Mouse (Mus musculus): ENCODE results near the gene 1700113H08Rik. TPM values are rescaled to one million over a fixed set of nuclear protein-coding genes. Genes with fewer than 3 reads are reported as not detected.

Gene 1700113H08Rik
- polyA plus RNA-seq, 1 experiment from 2014 or later, result not detected

GRCm38 (mm10) chr10:87196123-87196756, 138.4 kb downstream of the 1700113H08Rik start:
- no peak overlapping the region for H3K4me2 ChIP-seq (ENCODE audit: low read depth, low read length, severe bottlenecking)
- DNase-seq (ENCODE audit: low spot score), result no peak
- H3K27me3 ChIP-seq (ENCODE audit: control insufficient read depth, insufficient read depth, low read length), result no peaks in the 10 kb centered on the region
- H3K9me3 ChIP-seq (ENCODE audit: control insufficient read depth, low read length), result no peaks in the 10 kb centered on the region
- H3K4me3 ChIP-seq (ENCODE audit: low read depth, low read length), result no peak overlapping the region
- no peaks in the 10 kb centered on the region for H3K4me1 ChIP-seq (replicated peaks; ENCODE audit: control insufficient read depth, insufficient read depth, low read length)
- no peak for ATAC-seq (replicated peaks; ENCODE audit: low FRiP score)
- no peak overlapping the region for H3K9ac ChIP-seq (ENCODE audit: low read length)
- H3K27ac ChIP-seq (ENCODE audit: low read depth, low read length), result no peak overlapping the region
- no peaks in the 10 kb centered on the region for H3K36me3 ChIP-seq (ENCODE audit: control insufficient read depth, insufficient read depth, low read length)
- WGBS, result 62% methylated on average over 7 of the region's 7 CpGs

GRCm38 (mm10) chr10:87198720-87199119, 140.9 kb downstream of the 1700113H08Rik start:
- WGBS, result 91% methylated on average over 2 of the region's 2 CpGs
- Histone ChIP-seq H3K27me3 (ENCODE audit: control insufficient read depth, insufficient read depth, low read length) (no peaks in the 10 kb centered on the region), H3K4me1 (replicated peaks; ENCODE audit: control insufficient read depth, insufficient read depth, low read length) (no peaks in the 10 kb centered on the region), H3K9ac (ENCODE audit: low read length) (no peak overlapping the region), H3K36me3 (ENCODE audit: control insufficient read depth, insufficient read depth, low read length) (no peaks in the 10 kb centered on the region), H3K9me3 (ENCODE audit: control insufficient read depth, low read length) (no peaks in the 10 kb centered on the region), H3K27ac (ENCODE audit: low read depth, low read length) (no peak overlapping the region), H3K4me2 (ENCODE audit: low read depth, low read length, severe bottlenecking) (no peak overlapping the region), H3K4me3 (ENCODE audit: low read depth, low read length) (no peak overlapping the region)
- ATAC-seq (replicated peaks; ENCODE audit: low FRiP score) (no peak), DNase-seq (ENCODE audit: low spot score) (no peak)

GRCm38 (mm10) chr10:87209466-87209865, 151.6 kb downstream of the 1700113H08Rik start:
- Histone ChIP-seq H3K27me3 (ENCODE audit: control insufficient read depth, insufficient read depth, low read length) (no peaks in the 10 kb centered on the region), H3K4me3 (ENCODE audit: low read depth, low read length) (no peak overlapping the region), H3K36me3 (ENCODE audit: control insufficient read depth, insufficient read depth, low read length) (no peaks in the 10 kb centered on the region), H3K27ac (ENCODE audit: low read depth, low read length) (no peak overlapping the region), H3K4me2 (ENCODE audit: low read depth, low read length, severe bottlenecking) (no peak overlapping the region), H3K9ac (ENCODE audit: low read length) (no peak overlapping the region), H3K9me3 (ENCODE audit: control insufficient read depth, low read length) (no peaks in the 10 kb centered on the region), H3K4me1 (replicated peaks; ENCODE audit: control insufficient read depth, insufficient read depth, low read length) (no peaks in the 10 kb centered on the region)
- WGBS, result 97% methylated on average over 1 of the region's 1 CpGs
- no peak for ATAC-seq (replicated peaks; ENCODE audit: low FRiP score)
- no peak for DNase-seq (ENCODE audit: low spot score)

GRCm38 (mm10) chr10:87211046-87211445, 153.2 kb downstream of the 1700113H08Rik start:
- H3K4me3 ChIP-seq (ENCODE audit: low read depth, low read length), result no peak overlapping the region
- no peak overlapping the region for H3K27ac ChIP-seq (ENCODE audit: low read depth, low read length)
- WGBS, result 85% methylated on average over 4 of the region's 4 CpGs
- DNase-seq (ENCODE audit: low spot score), result no peak
- no peak for ATAC-seq (replicated peaks; ENCODE audit: low FRiP score)
- H3K9ac ChIP-seq (ENCODE audit: low read length), result no peak overlapping the region
- H3K27me3 ChIP-seq (ENCODE audit: control insufficient read depth, insufficient read depth, low read length), result no peaks in the 10 kb centered on the region
- no peaks in the 10 kb centered on the region for H3K9me3 ChIP-seq (ENCODE audit: control insufficient read depth, low read length)
- no peaks in the 10 kb centered on the region for H3K4me1 ChIP-seq (replicated peaks; ENCODE audit: control insufficient read depth, insufficient read depth, low read length)
- no peaks in the 10 kb centered on the region for H3K36me3 ChIP-seq (ENCODE audit: control insufficient read depth, insufficient read depth, low read length)
- no peak overlapping the region for H3K4me2 ChIP-seq (ENCODE audit: low read depth, low read length, severe bottlenecking)

GRCm38 (mm10) chr10:87212854-87213253, 155.0 kb downstream of the 1700113H08Rik start:
- no peak for ATAC-seq (replicated peaks; ENCODE audit: low FRiP score)
- Histone ChIP-seq H3K4me1 (replicated peaks; ENCODE audit: control insufficient read depth, insufficient read depth, low read length) (no peaks in the 10 kb centered on the region), H3K9me3 (ENCODE audit: control insufficient read depth, low read length) (no peaks in the 10 kb centered on the region), H3K27ac (ENCODE audit: low read depth, low read length) (no peak overlapping the region), H3K4me3 (ENCODE audit: low read depth, low read length) (no peak overlapping the region), H3K27me3 (ENCODE audit: control insufficient read depth, insufficient read depth, low read length) (no peaks in the 10 kb centered on the region), H3K4me2 (ENCODE audit: low read depth, low read length, severe bottlenecking) (no peak overlapping the region), H3K36me3 (ENCODE audit: control insufficient read depth, insufficient read depth, low read length) (no peaks in the 10 kb centered on the region), H3K9ac (ENCODE audit: low read length) (no peak overlapping the region)
- DNase-seq (ENCODE audit: low spot score), result no peak
- 83% methylated on average over 2 of the region's 2 CpGs for whole genome bisulfite sequencing

GRCm38 (mm10) chr10:87230071-87230910, 172.4 kb downstream of the 1700113H08Rik start:
- Histone ChIP-seq H3K9me3 (ENCODE audit: control insufficient read depth, low read length) (no peaks in the 10 kb centered on the region), H3K4me1 (replicated peaks; ENCODE audit: control insufficient read depth, insufficient read depth, low read length) (peaks cover 4% of the 10 kb centered on the region), H3K4me3 (ENCODE audit: low read depth, low read length) (no peak overlapping the region), H3K36me3 (ENCODE audit: control insufficient read depth, insufficient read depth, low read length) (no peaks in the 10 kb centered on the region), H3K9ac (ENCODE audit: low read length) (peak overlapping the region; percentile 24; the same call in 1 of the 2 replicates), H3K27ac (ENCODE audit: low read depth, low read length) (no peak overlapping the region), H3K4me2 (ENCODE audit: low read depth, low read length, severe bottlenecking) (peak overlapping the region; percentile 9; the same call in 1 of the 2 replicates), H3K27me3 (ENCODE audit: control insufficient read depth, insufficient read depth, low read length) (0 out of 2 replicates have a peak, but pooled peaks cover 2% of the 10 kb centered on the region)
- 28% methylated on average over 31 of the region's 31 CpGs for WGBS
- ATAC-seq (replicated peaks; ENCODE audit: low FRiP score) (peak; percentile 33), DNase-seq (ENCODE audit: low spot score) (no peak)

- no peak for DNase-seq (ENCODE audit: low spot score)
- Histone ChIP-seq H3K9ac (ENCODE audit: low read length) (no peak overlapping the region), H3K4me2 (ENCODE audit: low read depth, low read length, severe bottlenecking) (no peak overlapping the region), H3K27ac (ENCODE audit: low read depth, low read length) (no peak overlapping the region), H3K4me3 (ENCODE audit: low read depth, low read length) (no peak overlapping the region), H3K36me3 (ENCODE audit: control insufficient read depth, insufficient read depth, low read length) (no peaks in the 10 kb centered on the region), H3K27me3 (ENCODE audit: control insufficient read depth, insufficient read depth, low read length) (no peaks in the 10 kb centered on the region), H3K4me1 (replicated peaks; ENCODE audit: control insufficient read depth, insufficient read depth, low read length) (no peaks in the 10 kb centered on the region; the same call in 1 of the 2 replicates), H3K9me3 (ENCODE audit: control insufficient read depth, low read length) (no peaks in the 10 kb centered on the region)
- no peak for ATAC-seq (replicated peaks; ENCODE audit: low FRiP score)
- 31% methylated on average over 9 of the region's 9 CpGs for WGBS
These were observed 181.6 kb downstream of the 1700113H08Rik start for GRCm38 (mm10) chr10:87239332-87240008.

GRCm38 (mm10) chr10:87271724-87272123, 213.9 kb downstream of the 1700113H08Rik start:
- Histone ChIP-seq H3K9ac (ENCODE audit: low read length) (no peak overlapping the region), H3K36me3 (ENCODE audit: control insufficient read depth, insufficient read depth, low read length) (no peaks in the 10 kb centered on the region), H3K9me3 (ENCODE audit: control insufficient read depth, low read length) (no peaks in the 10 kb centered on the region), H3K4me3 (ENCODE audit: low read depth, low read length) (no peak overlapping the region), H3K27ac (ENCODE audit: low read depth, low read length) (no peak overlapping the region), H3K4me1 (replicated peaks; ENCODE audit: control insufficient read depth, insufficient read depth, low read length) (peaks cover 2% of the 10 kb centered on the region; the same call in 1 of the 2 replicates), H3K4me2 (ENCODE audit: low read depth, low read length, severe bottlenecking) (no peak overlapping the region), H3K27me3 (ENCODE audit: control insufficient read depth, insufficient read depth, low read length) (no peaks in the 10 kb centered on the region)
- no peak for DNase-seq (ENCODE audit: low spot score)
- no peak for ATAC-seq (replicated peaks; ENCODE audit: low FRiP score)
- 85% methylated on average over 3 of the region's 3 CpGs for WGBS

Measured in forebrain, embryonic 11.5 days (tissue).